Mouse (Mus musculus): ENCODE results near the gene Slc12a6.

The Slc12a6 gene

DNA sequence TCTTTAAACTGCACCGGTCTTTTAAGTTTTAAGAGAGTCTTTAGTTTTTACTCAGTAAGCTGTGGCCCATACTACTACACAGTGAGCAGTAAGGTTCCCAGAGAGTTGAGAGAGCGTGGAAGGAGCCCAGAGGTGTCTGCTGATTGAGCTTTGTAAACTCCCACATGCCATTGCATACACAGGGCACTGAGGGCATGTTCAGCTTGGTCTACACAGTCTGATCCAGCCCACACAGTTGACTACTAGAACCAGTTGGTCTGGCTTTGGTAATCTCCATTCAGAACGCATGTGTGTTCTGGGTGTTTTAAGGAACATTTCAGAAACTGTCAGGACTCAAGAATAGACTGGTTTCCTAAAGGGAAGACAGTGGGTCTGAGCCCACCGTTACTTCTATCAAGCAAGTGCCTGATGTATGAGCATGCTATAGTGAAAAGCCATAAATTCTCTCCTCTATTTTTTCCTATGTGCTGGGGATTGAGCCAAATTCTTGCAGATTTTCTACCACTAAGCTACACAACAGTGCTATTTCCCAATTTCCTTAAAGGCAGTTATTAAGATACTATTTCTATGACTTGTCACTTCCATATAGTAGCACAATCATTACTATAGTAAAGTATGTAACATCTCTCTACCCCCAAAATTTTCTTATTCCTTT is 125.8 kb downstream of the Slc12a6 start:
- no peak for DNase-seq (ENCODE audit: low spot score)

DNA sequence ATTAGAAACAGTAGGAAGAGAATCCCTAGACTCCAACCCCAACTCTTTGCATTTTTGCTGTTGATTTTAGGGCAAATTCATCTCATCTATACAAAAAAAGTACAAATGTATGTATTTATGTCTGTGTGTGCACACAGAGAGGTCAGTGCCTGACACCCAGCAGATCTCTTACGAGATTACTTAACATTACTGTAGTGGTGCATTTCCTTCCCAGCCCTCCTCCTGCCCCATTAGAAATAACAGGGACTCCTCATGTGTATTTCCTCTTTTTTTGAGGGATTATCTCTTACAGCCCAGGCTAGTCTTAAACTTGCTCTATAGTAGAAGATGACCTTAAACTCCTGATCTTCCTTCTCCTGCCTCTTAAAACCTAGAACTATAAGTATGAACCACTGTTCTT is 127.1 kb downstream of the Slc12a6 start:
- DNase-seq (ENCODE audit: low spot score): no peak

DNA sequence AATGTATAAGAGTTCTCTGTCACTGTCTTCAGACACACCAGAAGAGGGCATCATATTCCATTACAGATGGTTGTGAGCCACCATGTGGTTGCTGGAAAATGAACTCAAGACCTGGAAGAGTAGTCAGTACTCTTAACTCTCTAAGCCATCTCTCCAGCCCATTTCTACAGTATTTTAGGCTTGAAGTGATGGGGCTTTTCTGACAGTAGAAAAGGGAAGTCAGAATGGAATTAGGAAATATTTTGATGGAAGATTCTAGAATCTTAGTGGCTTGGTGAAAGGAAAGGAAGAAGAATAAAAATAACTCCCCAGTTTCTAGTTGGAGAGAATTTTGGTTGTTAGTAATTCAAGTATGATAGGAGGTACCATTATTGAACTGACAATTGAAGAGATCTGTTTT is 128.3 kb downstream of the Slc12a6 start:
- no peak for DNase-seq (ENCODE audit: low spot score)

DNA sequence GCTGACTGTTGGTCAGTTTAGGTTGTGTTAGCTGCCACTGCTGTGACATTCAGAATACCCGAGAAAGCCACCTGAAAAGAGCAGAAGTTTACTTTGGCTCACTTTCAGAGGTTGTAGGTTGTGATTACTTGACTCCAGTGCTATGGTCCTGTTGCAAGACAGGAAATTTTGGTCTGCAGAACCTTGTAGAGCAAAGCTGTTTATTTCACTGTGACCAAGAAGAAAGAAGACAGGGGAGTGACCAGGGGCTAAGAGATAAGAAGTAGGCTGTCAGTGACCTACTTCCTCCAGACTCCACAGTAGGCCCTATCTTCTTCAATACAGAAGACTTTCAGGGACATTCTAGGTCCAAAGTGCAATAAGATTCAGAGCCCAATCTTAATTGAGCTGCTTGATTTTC is 131.0 kb downstream of the Slc12a6 start:
- DNase-seq (ENCODE audit: low spot score): peak; percentile 47

DNA sequence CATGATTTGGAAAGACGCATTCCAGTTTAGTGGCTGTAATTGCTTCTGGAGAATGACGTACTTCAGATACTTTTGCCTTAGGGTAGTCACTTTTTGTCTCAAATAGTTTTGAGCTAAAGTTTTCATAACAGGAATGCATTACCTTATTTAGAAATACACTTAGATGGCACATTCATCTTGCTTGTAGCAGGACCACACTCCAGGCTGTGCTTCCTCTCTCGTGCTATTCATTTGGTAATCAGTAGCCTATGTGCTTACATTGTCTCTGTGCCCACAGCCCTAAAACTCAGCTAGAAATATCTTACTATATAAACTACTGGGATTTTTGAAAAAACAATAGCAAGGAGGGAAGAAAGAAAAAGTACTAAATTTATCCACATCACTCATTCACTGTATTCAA is 141.4 kb downstream of the Slc12a6 start:
- DNase-seq (ENCODE audit: low spot score): no peak
